ENCODE assay signal across 14 mouse cellular contexts in genomic region chr16:17055584-17055983, GRCm38 (mm10). TPM values are rescaled to one million over a fixed set of nuclear protein-coding genes. Genes with fewer than 3 reads are reported as not detected.
A peak's percentile ranks its signal among the peaks of the same experiment; 100 is the strongest.
DNase-seq lines count a peak whose midpoint lies in the region; ATAC-seq and TF ChIP-seq lines count a peak whose summit lies in the region.
"Had no signal": no experiment of that assay in that cellular context is flagged by ENCODE, and none has a peak within 500 bp of the region (broad histone marks: within the 10 kb centered on the region; RNA-seq: fewer than 3 reads in every experiment).

No protein-coding gene starts in this region.

- no peak overlapping the region for H3K4me3 ChIP-seq in midbrain, embryonic 13.5 days (replicated peaks)
- H3K4me3 ChIP-seq in midbrain, embryonic 10.5 days, result no peak overlapping the region
- H3K4me3 ChIP-seq in forebrain, postnatal 0 days (ENCODE audit: low read depth, low read length), result no peak overlapping the region
- no peak overlapping the region for H3K4me3 ChIP-seq in kidney, embryonic 14.5 days (ENCODE audit: low read length)
- no peak overlapping the region for H3K4me3 ChIP-seq in lung, postnatal 0 days (ENCODE audit: low read depth, low read length)
- H3K4me3 ChIP-seq: heart, embryonic 10.5 days had no signal

- 38% methylated on average over 3 of the region's 3 CpGs for WGBS in midbrain, embryonic 13.5 days
- 66% methylated on average over 3 of the region's 3 CpGs for WGBS in midbrain, embryonic 10.5 days
- WGBS in forebrain, postnatal 0 days, result 15% methylated on average over 3 of the region's 3 CpGs
- 77% methylated on average over 3 of the region's 3 CpGs for WGBS in kidney, embryonic 14.5 days
- 78% methylated on average over 3 of the region's 3 CpGs for WGBS in lung, postnatal 0 days

- H3K36me3 ChIP-seq in midbrain, embryonic 13.5 days, result no peaks in the 10 kb centered on the region
- H3K36me3 ChIP-seq in midbrain, embryonic 10.5 days, result no peaks in the 10 kb centered on the region
- H3K36me3 ChIP-seq in forebrain, postnatal 0 days (ENCODE audit: insufficient read depth), result no peaks in the 10 kb centered on the region
- no peaks in the 10 kb centered on the region for H3K36me3 ChIP-seq in kidney, embryonic 14.5 days (ENCODE audit: control insufficient read depth, insufficient read depth, low read length)
- no peaks in the 10 kb centered on the region for H3K36me3 ChIP-seq in lung, postnatal 0 days (ENCODE audit: insufficient read depth, low read length)
- H3K36me3 ChIP-seq: heart, embryonic 10.5 days had no signal

- H3K4me2 ChIP-seq in midbrain, embryonic 13.5 days (replicated peaks), result no peak overlapping the region
- no peak overlapping the region for H3K4me2 ChIP-seq in forebrain, postnatal 0 days (ENCODE audit: low read depth)
- no peak overlapping the region for H3K4me2 ChIP-seq in kidney, embryonic 14.5 days (replicated peaks; ENCODE audit: low read depth, low read length)
- no peak overlapping the region for H3K4me2 ChIP-seq in lung, postnatal 0 days (replicated peaks; ENCODE audit: low read depth, low read length)

- H3K4me1 ChIP-seq in midbrain, embryonic 13.5 days (replicated peaks), result peaks cover 9% of the 10 kb centered on the region
- H3K4me1 ChIP-seq in midbrain, embryonic 10.5 days, result peaks cover 5% of the 10 kb centered on the region; the same call in 1 of the 2 replicates
- H3K4me1 ChIP-seq in forebrain, postnatal 0 days (ENCODE audit: insufficient read depth), result 0 out of 2 replicates have a peak, but pooled peaks cover 8% of the 10 kb centered on the region
- no peaks in the 10 kb centered on the region for H3K4me1 ChIP-seq in kidney, embryonic 14.5 days (ENCODE audit: control insufficient read depth, insufficient read depth, low read length)
- no peaks in the 10 kb centered on the region for H3K4me1 ChIP-seq in lung, postnatal 0 days (ENCODE audit: insufficient read depth, low read depth, low read length)

- H3K9me3 ChIP-seq in midbrain, embryonic 13.5 days, result no peaks in the 10 kb centered on the region
- H3K9me3 ChIP-seq in midbrain, embryonic 10.5 days (replicated peaks), result no peaks in the 10 kb centered on the region
- H3K9me3 ChIP-seq in forebrain, postnatal 0 days (ENCODE audit: low read length), result no peaks in the 10 kb centered on the region
- H3K9me3 ChIP-seq in kidney, embryonic 14.5 days (ENCODE audit: control insufficient read depth, low read length), result no peaks in the 10 kb centered on the region
- H3K9me3 ChIP-seq in lung, postnatal 0 days (ENCODE audit: low read length), result no peaks in the 10 kb centered on the region
- H3K9me3 ChIP-seq: heart, embryonic 10.5 days had no signal

- 0 out of 2 replicates have a peak overlapping the region, but pooled peaks have one; percentile 19 for H3K9ac ChIP-seq in midbrain, embryonic 13.5 days (replicated peaks)
- no peak overlapping the region for H3K9ac ChIP-seq in forebrain, postnatal 0 days
- no peak overlapping the region for H3K9ac ChIP-seq in kidney, embryonic 14.5 days (ENCODE audit: low read depth, low read length)
- H3K9ac ChIP-seq in lung, postnatal 0 days (replicated peaks; ENCODE audit: low read depth), result no peak overlapping the region

- no peak for TF ChIP-seq EP300 in lung, postnatal 0 days (IDR thresholded peaks at IDR 0.05)

- no peak for DNase-seq in midbrain, embryonic 10.5 days (ENCODE audit: low spot score)
- DNase-seq in forebrain, postnatal 0 days, result peak; percentile 77
- DNase-seq in layer of hippocampus, postnatal 36 days, result peak; percentile 46 to 51
- peak; percentile 55 to 69 for DNase-seq in right cerebral cortex, postnatal 36 days (ENCODE audit: low spot score in 2 of 2)
- no peak for DNase-seq in lung, postnatal 0 days (ENCODE audit: low spot score)
- DNase-seq: adrenal gland, postnatal 10 days; cerebellum, adult 18-20 months; kidney, postnatal 4 days; liver had no signal

- H3K27me3 ChIP-seq in midbrain, embryonic 13.5 days, result no peaks in the 10 kb centered on the region
- H3K27me3 ChIP-seq in midbrain, embryonic 10.5 days (ENCODE audit: low read depth, poor library complexity, severe bottlenecking), result no peaks in the 10 kb centered on the region
- no peaks in the 10 kb centered on the region for H3K27me3 ChIP-seq in forebrain, postnatal 0 days (ENCODE audit: insufficient read depth, low read length)
- H3K27me3 ChIP-seq in kidney, embryonic 14.5 days (ENCODE audit: control insufficient read depth, insufficient read depth, low read length), result no peaks in the 10 kb centered on the region
- no peaks in the 10 kb centered on the region for H3K27me3 ChIP-seq in lung, postnatal 0 days (replicated peaks; ENCODE audit: insufficient read depth, low read length)

- peak overlapping the region; percentile 65 for H3K27ac ChIP-seq in midbrain, embryonic 13.5 days
- no peak overlapping the region for H3K27ac ChIP-seq in midbrain, embryonic 10.5 days (replicated peaks)
- H3K27ac ChIP-seq in forebrain, postnatal 0 days (ENCODE audit: low read depth, low read length), result peak overlapping the region; percentile 67; the same call in 1 of the 2 replicates
- H3K27ac ChIP-seq in kidney, embryonic 14.5 days (ENCODE audit: low read depth, low read length), result no peak overlapping the region
- no peak overlapping the region for H3K27ac ChIP-seq in lung, postnatal 0 days (ENCODE audit: low read length)
- H3K27ac ChIP-seq: heart, embryonic 10.5 days had no signal

- ATAC-seq in midbrain, embryonic 13.5 days, result peak; percentile 61
- ATAC-seq in forebrain, postnatal 0 days, result peak; percentile 86
- no peak for ATAC-seq in kidney, embryonic 14.5 days (ENCODE audit: low FRiP score, low TSS enrichment)
- no peak for ATAC-seq in lung, postnatal 0 days
- no peak for ATAC-seq in megakaryocyte-erythroid progenitor cell, adult 5-6 weeks (replicated peaks; ENCODE audit: low FRiP score, low TSS enrichment, poor library complexity, severe bottlenecking)
- ATAC-seq: CD4-positive, CD25-positive, alpha-beta regulatory T cell, adult 4 months had no signal

- no peak for TF ChIP-seq CTCF in forebrain, postnatal 0 days (IDR thresholded peaks at IDR 0.05; ENCODE audit: low read depth)
- TF ChIP-seq CTCF in lung, postnatal 0 days (IDR thresholded peaks at IDR 0.05), result no peak

RNA-seq across cellular contexts. Expression of gene Ypel1, which starts 13.9 kb away (rescaled TPM):
- 155 TPM in 2 replicates for polyA plus RNA-seq in midbrain, embryonic 13.5 days (2015; fragmentation: Nextera tagmentation; extraction: Ambion mirVana)
- 99.1 and 109 TPM in 2 replicates for polyA plus RNA-seq in midbrain, embryonic 10.5 days (2016; fragmentation: Nextera tagmentation; extraction: Ambion mirVana)
- 76.7 and 103 TPM in 2 replicates for total RNA-seq in forebrain, postnatal 0 days (2014; rRNA removed)
- polyA plus RNA-seq in forebrain, postnatal 0 days (2015; fragmentation: Nextera tagmentation; extraction: Ambion mirVana), result 123 and 131 TPM in 2 replicates
- total RNA-seq in layer of hippocampus, postnatal 36 days (2021), result 10 to 100 TPM; 35.4 to 38.5 TPM
- polyA plus RNA-seq in kidney, embryonic 14.5 days (2014; fragmentation: Nextera tagmentation; extraction: Ambion mirVana), result 50.1 and 54.5 TPM in 2 replicates
- polyA plus RNA-seq in lung, postnatal 0 days (2015; fragmentation: Nextera tagmentation; extraction: Ambion mirVana), result 10.6 and 15.1 TPM in 2 replicates
- 2.3 and 3.0 TPM in 2 replicates for total RNA-seq in megakaryocyte-erythroid progenitor cell, adult 5-6 weeks (2014; fragmentation: Nextera tagmentation)
- total RNA-seq in megakaryocyte-erythroid progenitor cell, adult 5-6 weeks (2017), result 1.7 TPM in 1 of 2 replicates, not detected in the other

RNA-seq across cellular contexts. Expression of gene Ppil2, which starts 55.5 kb away (rescaled TPM):
- 168 and 171 TPM in 2 replicates for polyA plus RNA-seq in midbrain, embryonic 13.5 days (2015; fragmentation: Nextera tagmentation; extraction: Ambion mirVana)
- 149 and 170 TPM in 2 replicates for polyA plus RNA-seq in midbrain, embryonic 10.5 days (2016; fragmentation: Nextera tagmentation; extraction: Ambion mirVana)
- total RNA-seq in forebrain, postnatal 0 days (2014; rRNA removed), result 100 and 104 TPM in 2 replicates
- polyA plus RNA-seq in forebrain, postnatal 0 days (2015; fragmentation: Nextera tagmentation; extraction: Ambion mirVana), result 99.3 and 111 TPM in 2 replicates
- total RNA-seq in layer of hippocampus, postnatal 36 days (2021), result 100 to 1,000 TPM in 1 of 2 experiments, 10 to 100 TPM in 1; 84.9 to 102 TPM
- polyA plus RNA-seq in kidney, embryonic 14.5 days (2014; fragmentation: Nextera tagmentation; extraction: Ambion mirVana), result 131 and 142 TPM in 2 replicates
- 82.2 and 91.4 TPM in 2 replicates for polyA plus RNA-seq in lung, postnatal 0 days (2015; fragmentation: Nextera tagmentation; extraction: Ambion mirVana)
- total RNA-seq in megakaryocyte-erythroid progenitor cell, adult 5-6 weeks (2014; fragmentation: Nextera tagmentation), result 74.1 and 94.8 TPM in 2 replicates
- total RNA-seq in megakaryocyte-erythroid progenitor cell, adult 5-6 weeks (2017), result 81.5 and 99.2 TPM in 2 replicates

Comparison
In these comparisons a context has a peak if more than half of its experiments do, and no peak if none do; other contexts are left out.
1. H3K27ac ChIP-seq: peak in midbrain, embryonic 13.5 days (single experiment) and forebrain, postnatal 0 days (single experiment); none in midbrain, embryonic 10.5 days (single experiment), kidney, embryonic 14.5 days (single experiment) and lung, postnatal 0 days (single experiment).
2. ATAC-seq: peak in midbrain, embryonic 13.5 days (single experiment) and forebrain, postnatal 0 days (single experiment); none in kidney, embryonic 14.5 days (single experiment), lung, postnatal 0 days (single experiment) and megakaryocyte-erythroid progenitor cell, adult 5-6 weeks (single experiment).
3. DNase-seq: peak in forebrain, postnatal 0 days (single experiment), layer of hippocampus, postnatal 36 days (2 of 2) and right cerebral cortex, postnatal 36 days (2 of 2); none in midbrain, embryonic 10.5 days (single experiment) and lung, postnatal 0 days (single experiment).